Mouse (Mus musculus) ES-Bruce4 (cell line): ENCODE data around the gene Mlx.

Experiments
- CTCF ChIP-seq: IDR thresholded peaks from one replicate; pipeline ENCODE4 v1.8.1; 2011; ENCODE audit warnings: low read depth, low read length
- EP300 ChIP-seq: IDR thresholded peaks from 2 replicates; pipeline ENCODE4 v1.6.1; 2011; ENCODE audit warnings: low read depth, low read length; ENCODE audit not compliant: insufficient read depth
- POLR2A ChIP-seq: IDR thresholded peaks from one replicate; pipeline ENCODE4 v1.8.1; 2011; ENCODE audit warnings: low read length; ENCODE audit not compliant: insufficient read depth

DNA sequence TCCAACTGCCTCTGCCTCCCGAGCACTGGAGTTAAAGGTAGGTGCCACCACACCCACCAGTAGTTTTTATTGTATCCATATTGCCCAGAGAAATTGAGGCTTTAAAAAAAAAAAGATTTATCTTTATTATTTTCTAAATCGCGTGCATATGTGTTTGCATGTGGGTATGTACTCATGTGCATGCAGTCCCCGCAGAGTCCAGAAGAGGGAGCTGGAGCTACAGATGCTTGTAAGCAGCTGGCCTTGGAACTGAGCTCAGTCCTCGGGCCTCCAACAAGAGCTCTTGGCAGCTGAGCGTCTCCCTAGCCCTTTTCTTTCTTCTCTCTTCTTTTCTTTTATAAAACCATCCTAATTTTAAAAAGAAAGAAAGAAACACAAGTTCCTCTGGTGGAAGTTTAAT is 44.6 kb downstream of the Mlx start:
- no peak for TF ChIP-seq EP300
- TF ChIP-seq POLR2A: no peak
- TF ChIP-seq CTCF: peak; percentile 65
